Mouse (Mus musculus) intestine, embryonic 14.5 days (tissue): ENCODE data around the gene Slc17a3. TPM values are rescaled to one million over a fixed set of nuclear protein-coding genes. Genes with fewer than 3 reads are reported as not detected.

Experiments used
- ATAC-seq: fragments of 200-750 bp; cut with Nextera tagmentation; replicated peaks from 2 replicates; pipeline ENCODE4 v1.8.0; 2017; ENCODE audit warnings: low read depth, moderate number of reproducible peaks, moderate TSS enrichment, moderate library complexity; ENCODE audit not compliant: low FRiP score, low TSS enrichment
- DNase-seq: peaks from one replicate; pipeline ENCODE4 v3.0.0-alpha.2; 2018; ENCODE audit warnings: low spot score
- H3K27ac ChIP-seq: fragments of 300-500 bp; sonication (generic); 2 replicates; pipeline ENCODE4 v1.5.1; 2014; ENCODE audit warnings: low read depth, mild to moderate bottlenecking, control low read depth
- H3K27me3 ChIP-seq: fragments of 300-500 bp; sonication (generic); replicated peaks from 2 replicates; pipeline ENCODE4 v1.6.1; 2014; ENCODE audit warnings: low read length, control low read depth; ENCODE audit not compliant: control insufficient read depth, insufficient read depth
- H3K36me3 ChIP-seq: fragments of 300-500 bp; sonication (generic); 2 replicates; pipeline ENCODE4 v1.6.1; 2014; ENCODE audit warnings: low read length, control low read depth; ENCODE audit not compliant: control insufficient read depth, insufficient read depth
- H3K4me1 ChIP-seq: fragments of 300-500 bp; sonication (generic); replicated peaks from 2 replicates; pipeline ENCODE4 v1.6.1; 2014; ENCODE audit warnings: low read length, control low read depth, mixed read lengths; ENCODE audit not compliant: control insufficient read depth, insufficient read depth
- H3K4me2 ChIP-seq: fragments of 300-500 bp; sonication (generic); 2 replicates; pipeline ENCODE4 v1.6.1; 2014; ENCODE audit warnings: low read length
- H3K4me3 ChIP-seq: fragments of 300-500 bp; sonication (generic); 2 replicates; pipeline ENCODE4 v1.5.1; 2014; ENCODE audit warnings: low read depth, low read length, control low read depth, mixed read lengths
- H3K9ac ChIP-seq: fragments of 300-500 bp; sonication (generic); 2 replicates; pipeline ENCODE4 v1.6.1; 2014; ENCODE audit warnings: mild to moderate bottlenecking, low read length
- H3K9me3 ChIP-seq: fragments of 300-500 bp; sonication (generic); 2 replicates; pipeline ENCODE4 v1.6.1; 2016; ENCODE audit warnings: low read length, control low read depth; ENCODE audit not compliant: control insufficient read depth
- WGBS: fragments of 180-500 bp; shearing (Covaris S2); extraction: QIAGEN DNeasy Blood & Tissue Kit; methylation state at CpG from one replicate; pipeline ENCODE4 v1.1.7; 2014; 5-methylcytosine and 5-hydroxymethylcytosine counted together
- polyA plus RNA-seq: library from polyadenylated mRNA; unstranded; fragments of >200 nt; fragmentation: Nextera tagmentation; extraction: Ambion mirVana; gene quantifications from 2 replicates; pipeline ENCODE4 v1.2.1, GENCODE M21; 2014

The Slc17a3 gene
- 0.04 and 0.08 TPM in 2 replicates for polyA plus RNA-seq

- H3K27ac ChIP-seq: no peak within 1 kb of the TSS
- no peak within 1 kb of the TSS for H3K9ac ChIP-seq
- ATAC-seq (no peak), DNase-seq (no peak)
- no peaks in the 10 kb centered on the region for H3K4me1 ChIP-seq
- no peak within 1 kb of the TSS for H3K4me2 ChIP-seq
- H3K4me3 ChIP-seq: no peak within 1 kb of the TSS
- no peaks in the 10 kb centered on the region for H3K9me3 ChIP-seq
- 73% methylated on average over 2 of the region's 2 CpGs for WGBS
- H3K36me3 ChIP-seq: no peaks in the 10 kb centered on the region
- H3K27me3 ChIP-seq: no peaks in the 10 kb centered on the region
Measured at GRCm38 (mm10) chr13:23839308-23839707, at the start of gene Slc17a3. TSS of gene Slc17a3 (plus strand) at chr13:23839434.

- Histone ChIP-seq H3K27ac (no peak overlapping the region), H3K4me2 (no peak overlapping the region), H3K9ac (no peak overlapping the region), H3K27me3 (no peaks in the 10 kb centered on the region), H3K4me3 (no peak overlapping the region), H3K36me3 (no peaks in the 10 kb centered on the region), H3K9me3 (no peaks in the 10 kb centered on the region), H3K4me1 (no peaks in the 10 kb centered on the region)
- 40% methylated on average over 2 of the region's 2 CpGs for WGBS
- DNase-seq: no peak
- ATAC-seq: no peak; the same call in 1 of the 2 replicates
Measured at GRCm38 (mm10) chr13:23792520-23792919, 46.7 kb upstream of the Slc17a3 start.

- WGBS: 76% methylated on average over 5 of the region's 5 CpGs
- H3K9me3 ChIP-seq: no peaks in the 10 kb centered on the region
- no peaks in the 10 kb centered on the region for H3K4me1 ChIP-seq
- H3K4me2 ChIP-seq: no peak overlapping the region
- no peak for DNase-seq
- H3K4me3 ChIP-seq: no peak overlapping the region
- no peak overlapping the region for H3K27ac ChIP-seq
- no peak overlapping the region for H3K9ac ChIP-seq
- no peaks in the 10 kb centered on the region for H3K36me3 ChIP-seq
- no peaks in the 10 kb centered on the region for H3K27me3 ChIP-seq
- no peak for ATAC-seq
Measured at GRCm38 (mm10) chr13:23799405-23799804, 39.8 kb upstream of the Slc17a3 start.

- no peaks in the 10 kb centered on the region for H3K27me3 ChIP-seq
- no peaks in the 10 kb centered on the region for H3K9me3 ChIP-seq
- H3K9ac ChIP-seq: no peak overlapping the region
- ATAC-seq (no peak), DNase-seq (no peak)
- no peak overlapping the region for H3K4me2 ChIP-seq
- no peak overlapping the region for H3K4me3 ChIP-seq
- no peaks in the 10 kb centered on the region for H3K36me3 ChIP-seq
- no peak overlapping the region for H3K27ac ChIP-seq
- WGBS: 71% methylated on average over 2 of the region's 2 CpGs
- no peaks in the 10 kb centered on the region for H3K4me1 ChIP-seq
Measured at GRCm38 (mm10) chr13:23804532-23804931, 34.7 kb upstream of the Slc17a3 start.

GRCm38 (mm10) chr13:23806422-23807052 is 32.7 kb upstream of the Slc17a3 start, which contains the start of gene Slc17a2:
TSS of gene Slc17a2 (plus strand) at chr13:23806993.
- Histone ChIP-seq H3K27ac (no peak within 1 kb of the TSS), H3K4me2 (no peak within 1 kb of the TSS), H3K9me3 (no peaks in the 10 kb centered on the region), H3K9ac (no peak within 1 kb of the TSS), H3K27me3 (no peaks in the 10 kb centered on the region), H3K36me3 (no peaks in the 10 kb centered on the region), H3K4me3 (no peak within 1 kb of the TSS), H3K4me1 (no peaks in the 10 kb centered on the region)
- WGBS: 74% methylated on average over 15 of the region's 15 CpGs
- ATAC-seq (no peak), DNase-seq (no peak)

- ATAC-seq: no peak
- H3K4me1 ChIP-seq: no peaks in the 10 kb centered on the region
- H3K9ac ChIP-seq: no peak overlapping the region
- H3K9me3 ChIP-seq: no peaks in the 10 kb centered on the region
- H3K27me3 ChIP-seq: no peaks in the 10 kb centered on the region
- no peaks in the 10 kb centered on the region for H3K36me3 ChIP-seq
- no peak overlapping the region for H3K4me3 ChIP-seq
- H3K27ac ChIP-seq: no peak overlapping the region
- no peak for DNase-seq
- 71% methylated on average over 2 of the region's 2 CpGs for WGBS
- no peak overlapping the region for H3K4me2 ChIP-seq
Measured at GRCm38 (mm10) chr13:23816148-23816547, 23.1 kb upstream of the Slc17a3 start.

GRCm38 (mm10) chr13:23820179-23820940 is 18.9 kb upstream of the Slc17a3 start:
- no peak overlapping the region for H3K9ac ChIP-seq
- H3K27ac ChIP-seq: no peak overlapping the region
- no peak overlapping the region for H3K4me3 ChIP-seq
- no peaks in the 10 kb centered on the region for H3K36me3 ChIP-seq
- no peaks in the 10 kb centered on the region for H3K27me3 ChIP-seq
- 66% methylated on average over 4 of the region's 4 CpGs for WGBS
- ATAC-seq: no peak
- DNase-seq: no peak
- no peaks in the 10 kb centered on the region for H3K4me1 ChIP-seq
- no peak overlapping the region for H3K4me2 ChIP-seq
- H3K9me3 ChIP-seq: no peaks in the 10 kb centered on the region

- Histone ChIP-seq H3K36me3 (no peaks in the 10 kb centered on the region), H3K27me3 (no peaks in the 10 kb centered on the region), H3K9ac (no peak overlapping the region), H3K9me3 (no peaks in the 10 kb centered on the region), H3K27ac (no peak overlapping the region), H3K4me2 (no peak overlapping the region), H3K4me1 (no peaks in the 10 kb centered on the region), H3K4me3 (no peak overlapping the region)
- WGBS: 72% methylated on average over 3 of the region's 3 CpGs
- ATAC-seq (no peak), DNase-seq (no peak)
Measured at GRCm38 (mm10) chr13:23822213-23822612, 17.0 kb upstream of the Slc17a3 start.
